Mouse (Mus musculus): ENCODE results near the gene Ctsg.

DNA sequence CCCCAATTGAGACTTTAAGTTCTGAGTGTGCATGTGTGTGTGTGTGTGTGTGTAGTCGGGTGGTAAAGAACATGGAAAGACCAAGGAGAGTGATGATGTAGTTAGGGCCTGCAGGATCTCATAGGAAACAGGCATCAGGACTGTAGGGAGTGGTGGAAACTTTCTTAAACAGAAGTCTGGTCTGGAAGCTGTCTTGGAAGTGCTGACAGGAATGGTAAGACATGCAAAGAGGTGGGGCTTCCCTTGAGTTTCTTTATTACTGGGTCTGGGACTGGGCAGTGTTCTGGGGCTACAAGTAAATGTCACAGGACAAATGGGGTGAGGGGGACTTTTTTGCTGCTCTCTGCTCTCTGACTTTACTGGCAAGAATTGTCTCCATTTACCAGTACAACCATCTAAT, 4.8 kb downstream of the Ctsg start:
- TF ChIP-seq POLR2A (IDR thresholded peaks at IDR 0.05; ENCODE audit: borderline replicate concordance, control insufficient read depth, low read depth, low read length) (no peak), CTCF (IDR thresholded peaks at IDR 0.05; ENCODE audit: control insufficient read depth, insufficient read depth, low read length) (no peak)
